Mouse (Mus musculus): Measurements from ENCODE around the gene Sae1.

- TF ChIP-seq EP300 (IDR thresholded peaks at IDR 0.05; ENCODE audit: low read depth in 1 of 2, low read length in 2 of 2) (no peak), SIN3A (IDR thresholded peaks at IDR 0.05; ENCODE audit: low read length) (no peak), NELFE (IDR thresholded peaks at IDR 0.05; ENCODE audit: low read depth, low read length) (no peak), ZNF384 (IDR thresholded peaks at IDR 0.05; ENCODE audit: low read depth, low read length) (no peak), GATA1 (IDR thresholded peaks at IDR 0.05; ENCODE audit: low read depth, low read length) (no peak), CTCF (IDR thresholded peaks at IDR 0.05 in 2 of 3, conservative IDR thresholded peaks at IDR 0.05 in 1 of 3; ENCODE audit: control insufficient read depth in 1 of 3, insufficient read depth in 1 of 3, low read depth in 2 of 3, low read length in 3 of 3, poor library complexity in 1 of 3, severe bottlenecking in 1 of 3) (no peak), POLR2AphosphoS2 (IDR thresholded peaks at IDR 0.05; ENCODE audit: low read length) (no peak), ELF1 (IDR thresholded peaks at IDR 0.05; ENCODE audit: low read depth, low read length) (no peak), USF2 (IDR thresholded peaks at IDR 0.05; ENCODE audit: borderline replicate concordance in 1 of 2, insufficient read depth in 1 of 2, low read depth in 1 of 2, low read length in 2 of 2) (no peak)
These were observed 88.7 kb downstream of the Sae1 start for GRCm38 (mm10) chr7:16298927-16299326.
